Mouse (Mus musculus): Measurements from ENCODE around the gene St3gal4.

St3gal4 gene

GRCm38 (mm10) chr9:35128995-35129418, 9.9 kb upstream of the St3gal4 start:
- no peak for DNase-seq (ENCODE audit: extremely low read depth, low read depth, low spot score)

GRCm38 (mm10) chr9:35128564-35128963, 9.5 kb upstream of the St3gal4 start:
- DNase-seq (ENCODE audit: extremely low read depth, low read depth, low spot score) = no peak

GRCm38 (mm10) chr9:35127561-35127960, 8.5 kb upstream of the St3gal4 start:
- no peak for DNase-seq (ENCODE audit: extremely low read depth, low read depth, low spot score)

- no peak for DNase-seq (ENCODE audit: extremely low read depth, low read depth, low spot score)
Measured at GRCm38 (mm10) chr9:35127147-35127546, 8.1 kb upstream of the St3gal4 start.

GRCm38 (mm10) chr9:35124678-35124955, 5.5 kb upstream of the St3gal4 start:
- DNase-seq (ENCODE audit: extremely low read depth, low read depth, low spot score) = no peak

- no peak for DNase-seq (ENCODE audit: extremely low read depth, low read depth, low spot score)
Measured at GRCm38 (mm10) chr9:35123804-35124677, 5.0 kb upstream of the St3gal4 start.

- no peak for DNase-seq (ENCODE audit: extremely low read depth, low read depth, low spot score)
Measured at GRCm38 (mm10) chr9:35123456-35123803, 4.4 kb upstream of the St3gal4 start.

GRCm38 (mm10) chr9:35122551-35123266, 3.6 kb upstream of the St3gal4 start:
- DNase-seq (ENCODE audit: extremely low read depth, low read depth, low spot score) = no peak

- no peak for DNase-seq (ENCODE audit: extremely low read depth, low read depth, low spot score)
Measured at GRCm38 (mm10) chr9:35118563-35118962, 505 bp downstream of the St3gal4 start.

GRCm38 (mm10) chr9:35117384-35118295, 1.4 kb downstream of the St3gal4 start:
- no peak for DNase-seq (ENCODE audit: extremely low read depth, low read depth, low spot score)

GRCm38 (mm10) chr9:35116391-35117381, 2.4 kb downstream of the St3gal4 start:
- DNase-seq (ENCODE audit: extremely low read depth, low read depth, low spot score) = no peak

- no peak for DNase-seq (ENCODE audit: extremely low read depth, low read depth, low spot score)
Measured at GRCm38 (mm10) chr9:35115804-35116203, 3.3 kb downstream of the St3gal4 start.

- no peak for DNase-seq (ENCODE audit: extremely low read depth, low read depth, low spot score)
Measured at GRCm38 (mm10) chr9:35115299-35115698, 3.8 kb downstream of the St3gal4 start.

- DNase-seq (ENCODE audit: extremely low read depth, low read depth, low spot score) = no peak
Measured at GRCm38 (mm10) chr9:35114234-35114633, 4.8 kb downstream of the St3gal4 start.

- DNase-seq (ENCODE audit: extremely low read depth, low read depth, low spot score) = no peak
Measured at GRCm38 (mm10) chr9:35111941-35112595, 7.0 kb downstream of the St3gal4 start.

- no peak for DNase-seq (ENCODE audit: extremely low read depth, low read depth, low spot score)
Measured at GRCm38 (mm10) chr9:35111446-35111845, 7.6 kb downstream of the St3gal4 start.

- no peak for DNase-seq (ENCODE audit: extremely low read depth, low read depth, low spot score)
Measured at GRCm38 (mm10) chr9:35110567-35110966, 8.5 kb downstream of the St3gal4 start.

GRCm38 (mm10) chr9:35110051-35110450, 9.0 kb downstream of the St3gal4 start:
- DNase-seq (ENCODE audit: extremely low read depth, low read depth, low spot score) = no peak

- DNase-seq (ENCODE audit: extremely low read depth, low read depth, low spot score) = no peak
Measured at GRCm38 (mm10) chr9:35108916-35109315, 10.2 kb downstream of the St3gal4 start.

GRCm38 (mm10) chr9:35108066-35108465, 11.0 kb downstream of the St3gal4 start:
- no peak for DNase-seq (ENCODE audit: extremely low read depth, low read depth, low spot score)

Data from fat pad, adult 2 months (tissue).